Mouse (Mus musculus) midbrain, embryonic 14.5 days (tissue): ENCODE results near the gene Ccdc181. TPM values are rescaled to one million over a fixed set of nuclear protein-coding genes. Genes with fewer than 3 reads are reported as not detected.

ENCODE experiments used
- ATAC-seq: fragments of 200-750 bp; cut with Nextera tagmentation; 2 replicates; pipeline ENCODE4 v1.8.0; 2017; ENCODE audit warnings: moderate number of reproducible peaks, moderate library complexity; ENCODE audit not compliant: low FRiP score, low TSS enrichment
- DNase-seq: peaks from one replicate; pipeline ENCODE4 v3.0.0-alpha.2; 2015
- H3K27ac ChIP-seq: fragments of 300-500 bp; sonication (generic); replicated peaks from 2 replicates; pipeline ENCODE4 v1.5.1; 2014; ENCODE audit warnings: mild to moderate bottlenecking, low read depth, low read length, moderate library complexity
- H3K27me3 ChIP-seq: fragments of 300-500 bp; sonication (generic); 2 replicates; pipeline ENCODE4 v1.6.1; 2014; ENCODE audit warnings: low read length, control low read depth, mixed read lengths; ENCODE audit not compliant: control insufficient read depth, insufficient read depth
- H3K36me3 ChIP-seq: fragments of 300-500 bp; sonication (generic); 2 replicates; pipeline ENCODE4 v1.6.1; 2014; ENCODE audit warnings: low read length, control low read depth; ENCODE audit not compliant: control insufficient read depth, insufficient read depth
- H3K4me1 ChIP-seq: fragments of 300-500 bp; sonication (generic); 2 replicates; pipeline ENCODE4 v1.6.1; 2014; ENCODE audit warnings: mild to moderate bottlenecking, antibody characterized with exemption, low read length, control low read depth; ENCODE audit not compliant: control insufficient read depth, insufficient read depth
- H3K4me2 ChIP-seq: fragments of 300-500 bp; sonication (generic); 2 replicates; pipeline ENCODE4 v1.6.1; 2014; ENCODE audit warnings: mild to moderate bottlenecking, low read length, moderate library complexity
- H3K4me3 ChIP-seq: fragments of 300-500 bp; sonication (generic); replicated peaks from 2 replicates; pipeline ENCODE4 v1.5.1; 2014; ENCODE audit warnings: low read depth, low read length
- H3K9ac ChIP-seq: fragments of 300-500 bp; sonication (generic); replicated peaks from 2 replicates; pipeline ENCODE4 v1.6.1; 2014; ENCODE audit warnings: mild to moderate bottlenecking, low read length, moderate library complexity
- H3K9me3 ChIP-seq: fragments of 300-500 bp; sonication (generic); 2 replicates; pipeline ENCODE4 v1.6.1; 2016; ENCODE audit warnings: low read length, control low read depth, mixed read lengths; ENCODE audit not compliant: control insufficient read depth
- WGBS: fragments of 180-500 bp; shearing (Covaris S2); extraction: QIAGEN DNeasy Blood & Tissue Kit; methylation state at CpG from one replicate; pipeline ENCODE4 v1.1.7; 2014; 5-methylcytosine and 5-hydroxymethylcytosine counted together
- polyA plus RNA-seq: library from polyadenylated mRNA; unstranded; fragments of >200 nt; fragmentation: Nextera tagmentation; extraction: Ambion mirVana; gene quantifications from 2 replicates; pipeline ENCODE4 v1.2.1, GENCODE M21; 2014

Gene Ccdc181
- polyA plus RNA-seq, 1 experiment from 2014 or later = 25.4 TPM

GRCm38 (mm10) chr1:164335435-164335834 lies 60.0 kb downstream of the Ccdc181 start:
- no peak for DNase-seq
- no peaks in the 10 kb centered on the region for H3K9me3 ChIP-seq
- no peak overlapping the region for H3K27ac ChIP-seq
- H3K9ac ChIP-seq = no peak overlapping the region
- H3K36me3 ChIP-seq = peaks cover 34% of the 10 kb centered on the region
- H3K4me2 ChIP-seq = no peak overlapping the region
- no peaks in the 10 kb centered on the region for H3K4me1 ChIP-seq
- ATAC-seq = no peak
- WGBS = 96% methylated on average over 3 of the region's 3 CpGs
- H3K4me3 ChIP-seq = no peak overlapping the region
- no peaks in the 10 kb centered on the region for H3K27me3 ChIP-seq

- 96% methylated on average over 4 of the region's 4 CpGs for WGBS
- Histone ChIP-seq H3K9me3 (no peaks in the 10 kb centered on the region), H3K4me1 (no peaks in the 10 kb centered on the region), H3K36me3 (peaks cover 30% of the 10 kb centered on the region), H3K9ac (no peak overlapping the region), H3K27me3 (no peaks in the 10 kb centered on the region), H3K4me2 (no peak overlapping the region), H3K4me3 (no peak overlapping the region), H3K27ac (no peak overlapping the region)
- no peak for DNase-seq
- ATAC-seq = no peak
These were observed 60.5 kb downstream of the Ccdc181 start for GRCm38 (mm10) chr1:164335846-164336245.

Other genes starting within 250 kb of the Ccdc181 start
- gene Sele, start 227.4 kb upstream of the Ccdc181 start, polyA plus RNA-seq = not detected in 2 replicates
- 0.33 TPM in 1 of 2 replicates, not detected in the other for gene Sell, start 213.6 kb upstream of the Ccdc181 start, polyA plus RNA-seq
- gene Selp, start 160.3 kb upstream of the Ccdc181 start, polyA plus RNA-seq = not detected in 2 replicates
- gene F5, start 123.7 kb upstream of the Ccdc181 start, polyA plus RNA-seq = 0.05 and 0.07 TPM in 2 replicates
- gene Slc19a2, start 26.5 kb upstream of the Ccdc181 start, polyA plus RNA-seq = 5.9 and 8.0 TPM in 2 replicates
- 27.7 and 29.4 TPM in 2 replicates for gene Nme7, start 28.5 kb downstream of the Ccdc181 start, polyA plus RNA-seq
- 28.3 and 28.9 TPM in 2 replicates for gene Blzf1, start 31.9 kb downstream of the Ccdc181 start, polyA plus RNA-seq
- gene Atp1b1, start 182.8 kb downstream of the Ccdc181 start, polyA plus RNA-seq = 133 and 164 TPM in 2 replicates